Mouse (Mus musculus) thymus, postnatal 0 days (tissue): ENCODE results near the gene Faf1. TPM values are rescaled to one million over a fixed set of nuclear protein-coding genes. Genes with fewer than 3 reads are reported as not detected.

Source experiments
- DNase-seq: peaks from one replicate; pipeline ENCODE4 v3.0.0-alpha.2; 2015; ENCODE audit warnings: low spot score
- polyA plus RNA-seq: library from polyadenylated mRNA; unstranded; fragments of >200 nt; fragmentation: Nextera tagmentation; extraction: Ambion mirVana; gene quantifications from 2 replicates; pipeline ENCODE4 v1.2.1, GENCODE M21; 2015

Faf1 gene
- polyA plus RNA-seq, 1 experiment from 2014 or later: 28.2 TPM

- DNase-seq: no peak
Observed at GRCm38 (mm10) chr4:109769071-109769470, 92.7 kb downstream of the Faf1 start.

DNA sequence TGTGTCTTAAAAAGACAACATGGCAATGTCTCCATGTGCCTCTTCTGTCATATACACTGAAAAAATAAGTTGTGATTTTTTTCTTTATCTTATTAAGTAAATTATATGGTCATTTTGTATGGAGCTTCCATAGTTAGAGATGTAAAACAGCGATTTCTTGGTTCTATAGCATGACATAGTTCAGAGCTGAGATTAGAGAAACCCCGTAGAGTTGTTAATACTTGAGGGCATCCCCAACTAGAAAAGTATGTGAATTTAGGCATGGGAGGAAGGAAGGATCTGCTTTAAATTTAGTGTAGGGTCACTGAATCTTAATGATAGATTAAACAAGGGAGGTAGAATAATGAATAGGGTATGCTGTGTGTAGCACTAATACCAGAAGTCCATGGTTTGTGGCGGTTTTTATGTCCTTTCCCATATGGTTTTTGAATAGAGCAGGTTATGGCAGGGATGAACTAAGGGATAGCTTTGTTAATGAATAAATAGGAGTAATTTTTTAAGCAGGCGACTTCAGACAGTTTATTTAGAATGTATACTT is 106.3 kb downstream of the Faf1 start:
- DNase-seq: no peak

DNA sequence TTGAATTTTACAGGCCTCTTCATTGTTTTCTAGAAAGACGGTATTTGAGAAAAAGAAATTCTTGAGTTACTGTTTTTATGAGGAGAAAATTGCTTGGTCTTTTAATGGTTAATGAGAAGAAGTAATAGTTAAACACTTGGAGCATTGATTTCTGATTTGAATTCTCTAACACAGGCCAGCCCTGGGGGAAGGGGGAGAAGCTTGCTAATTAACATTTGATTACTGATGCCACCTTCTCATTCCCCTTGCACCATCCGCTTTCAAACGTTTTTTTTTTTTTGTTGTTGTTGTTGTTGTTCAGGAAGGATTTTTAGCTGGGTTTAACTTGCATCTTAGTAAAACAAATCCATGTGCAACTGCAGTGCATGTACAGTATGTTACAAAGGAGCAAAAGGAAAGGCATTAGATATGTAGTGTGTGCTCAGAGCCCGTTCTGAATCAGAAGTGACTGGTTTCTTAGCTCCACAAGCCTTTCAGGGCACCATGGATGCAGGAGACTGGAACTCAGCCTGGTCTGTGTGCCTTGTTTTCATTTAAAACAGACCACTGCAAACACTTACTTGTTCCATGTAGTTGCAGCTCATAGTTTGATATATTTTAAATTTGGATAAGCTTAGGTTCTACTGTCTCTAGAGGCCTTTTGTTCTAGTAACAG is 113.1 kb downstream of the Faf1 start:
- no peak for DNase-seq

DNA sequence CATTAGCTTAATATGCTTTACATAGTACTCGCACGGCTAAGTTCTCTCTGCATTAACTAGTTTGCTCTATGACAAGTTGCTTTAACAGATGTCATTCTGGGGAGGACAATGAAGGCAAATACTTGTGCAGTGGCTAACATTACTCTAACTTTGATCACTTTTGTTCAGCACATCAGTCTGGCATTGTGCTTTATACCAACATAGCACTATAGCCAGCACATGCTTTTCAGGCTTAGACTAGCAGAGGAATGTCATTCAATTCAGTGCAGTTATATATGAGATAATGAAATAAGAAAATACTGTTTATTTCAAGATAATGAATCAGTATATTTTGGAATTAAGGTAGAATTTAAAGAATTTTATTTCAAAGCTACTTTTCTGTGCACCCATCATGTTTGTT is 115.9 kb downstream of the Faf1 start:
- DNase-seq: no peak

DNA sequence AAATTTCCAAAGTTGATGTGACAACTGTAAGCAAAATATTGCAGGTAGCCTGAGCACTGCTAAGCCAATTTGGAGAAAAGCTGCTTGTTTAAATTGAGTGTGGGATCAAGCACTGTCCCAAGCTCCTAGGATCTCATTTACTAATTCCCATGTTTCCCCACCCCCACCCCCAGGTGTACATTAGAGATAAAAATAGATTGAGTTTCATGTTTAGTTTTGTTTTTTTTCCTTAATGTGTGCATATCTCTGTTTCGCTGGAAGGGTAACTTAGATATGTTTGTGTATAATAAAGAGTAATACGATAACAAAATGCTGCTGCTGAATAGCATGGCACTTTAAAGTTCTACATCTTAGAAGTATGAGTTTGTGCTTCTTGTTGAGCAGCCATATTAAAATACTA is 116.7 kb downstream of the Faf1 start:
- DNase-seq: no peak

- no peak for DNase-seq
Observed at GRCm38 (mm10) chr4:109797511-109798182, 121.3 kb downstream of the Faf1 start.

- no peak for DNase-seq
Observed at GRCm38 (mm10) chr4:109806408-109806807, 130.0 kb downstream of the Faf1 start.

DNA sequence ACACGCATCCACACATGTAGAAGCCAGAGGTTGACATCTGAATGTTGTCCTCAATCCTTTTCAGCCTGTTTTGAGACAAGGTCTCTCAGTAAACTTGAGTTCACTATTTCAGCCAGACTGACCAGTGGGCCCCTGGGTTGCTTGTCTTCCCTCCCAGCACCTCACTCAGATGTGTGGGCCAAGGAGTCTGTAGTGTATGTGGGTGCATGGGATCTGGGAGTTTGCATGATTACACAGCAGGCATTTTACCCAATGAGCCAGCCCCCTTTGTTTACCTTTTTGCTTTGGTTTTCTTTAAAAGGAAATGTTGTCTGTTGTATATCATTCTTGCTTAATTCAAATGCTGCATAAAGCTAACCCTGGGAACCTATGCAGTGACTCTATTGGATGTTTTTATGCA is 138.8 kb downstream of the Faf1 start:
- DNase-seq: no peak

DNA sequence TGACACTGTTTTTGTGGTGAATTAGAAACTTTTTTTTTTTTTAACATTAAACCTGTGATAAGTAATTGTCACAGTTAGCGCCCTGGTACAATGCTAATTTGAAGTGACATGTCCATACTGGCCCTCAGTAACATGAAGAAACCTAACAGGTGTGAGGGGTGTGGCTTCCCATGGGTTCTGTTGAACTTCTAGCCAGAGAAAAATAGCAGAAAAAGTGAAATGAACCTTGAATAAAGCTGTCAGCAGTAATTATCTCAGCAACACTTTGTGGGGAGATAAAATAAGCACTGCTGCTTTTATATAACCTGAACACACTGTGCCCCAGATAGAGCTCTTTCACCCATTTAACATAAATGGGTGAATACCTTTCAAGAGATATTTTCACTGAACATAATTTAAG is 139.2 kb downstream of the Faf1 start:
- no peak for DNase-seq

DNA sequence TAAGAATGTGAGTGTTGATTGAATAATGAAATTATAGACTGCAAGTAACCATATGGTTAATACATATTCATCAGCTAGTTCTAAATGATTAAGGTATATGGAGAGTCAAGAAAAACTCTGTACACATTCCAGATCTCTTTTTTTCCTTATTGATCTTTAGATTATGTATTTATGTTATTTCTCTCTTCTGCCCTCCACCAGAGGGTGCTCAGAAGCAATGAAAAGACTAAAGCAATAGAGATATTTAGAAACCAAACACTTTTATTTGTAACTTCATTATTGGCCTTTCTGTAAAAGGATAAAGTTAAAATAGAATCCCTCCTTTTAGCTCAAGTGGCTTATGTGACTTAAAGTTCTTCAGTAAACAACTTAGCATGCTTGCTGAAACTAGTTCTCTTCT is 143.1 kb downstream of the Faf1 start:
- no peak for DNase-seq

- DNase-seq: no peak
Observed at GRCm38 (mm10) chr4:109829800-109830199, 153.4 kb downstream of the Faf1 start.

DNA sequence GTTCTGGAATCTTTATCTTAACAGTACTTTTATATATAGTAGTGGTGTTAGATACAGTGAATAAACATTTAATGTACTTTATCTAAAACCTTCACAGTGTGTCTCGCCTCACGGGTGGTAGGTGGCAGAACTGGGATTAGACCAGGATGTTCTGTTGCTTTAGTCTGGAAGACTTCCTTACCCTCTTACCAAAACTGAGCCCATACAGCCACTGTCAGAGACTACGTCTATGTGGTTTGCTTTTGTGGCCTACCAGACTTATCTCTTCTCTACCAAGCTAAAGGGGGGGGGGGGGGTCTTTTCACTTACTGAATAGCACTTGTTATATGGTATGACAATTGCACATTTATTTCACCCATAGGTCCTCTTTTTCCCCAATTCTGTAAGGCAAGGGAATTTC is 181.5 kb downstream of the Faf1 start:
- DNase-seq: no peak

GRCm38 (mm10) chr4:109858571-109859392 is 182.4 kb downstream of the Faf1 start:
- no peak for DNase-seq

- no peak for DNase-seq
Observed at GRCm38 (mm10) chr4:109859401-109859800, 183.0 kb downstream of the Faf1 start.

DNA sequence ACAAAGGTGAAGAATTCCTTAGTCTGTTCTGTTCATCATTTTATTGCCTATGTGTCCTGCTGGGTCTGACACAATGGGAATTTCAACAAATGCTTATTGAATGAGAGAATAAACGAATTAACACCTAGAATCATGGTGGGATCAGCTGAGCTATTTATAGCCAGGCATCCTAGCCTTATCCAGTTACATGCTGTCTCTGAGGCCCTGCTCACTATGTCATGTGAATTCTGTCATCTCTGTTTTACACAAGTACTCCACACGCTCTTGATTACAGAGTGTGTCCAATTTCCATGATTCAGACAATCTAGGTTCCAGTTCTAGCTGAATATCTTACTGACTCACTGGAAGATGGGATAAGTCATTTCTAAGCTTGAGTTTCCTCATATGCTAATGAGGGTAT is 183.9 kb downstream of the Faf1 start:
- no peak for DNase-seq

DNA sequence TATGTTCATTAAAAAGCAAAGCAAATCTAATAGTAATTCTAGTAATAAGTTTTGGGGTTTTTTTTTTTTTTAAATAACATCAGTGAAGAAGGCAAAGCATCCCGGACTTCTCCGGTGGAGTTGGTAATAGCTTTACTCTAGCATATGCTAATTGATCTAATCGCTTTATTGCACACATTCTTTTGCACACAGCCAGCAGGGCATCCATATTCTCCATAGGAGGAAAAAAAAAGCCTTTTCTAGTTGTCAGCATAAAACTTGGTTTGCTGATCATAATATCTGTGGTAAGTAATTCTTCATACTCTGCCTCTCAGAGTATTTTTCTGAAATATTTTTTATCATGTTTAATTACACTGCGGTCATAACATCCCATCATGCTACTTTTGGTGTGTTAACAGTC is 185.9 kb downstream of the Faf1 start:
- no peak for DNase-seq

GRCm38 (mm10) chr4:109863021-109863420 is 186.6 kb downstream of the Faf1 start:
- DNase-seq: no peak

GRCm38 (mm10) chr4:109868897-109869484 is 192.6 kb downstream of the Faf1 start:
- DNase-seq: no peak

- no peak for DNase-seq
Observed at GRCm38 (mm10) chr4:109884333-109884732, 207.9 kb downstream of the Faf1 start.

GRCm38 (mm10) chr4:109887856-109888357 is 211.5 kb downstream of the Faf1 start:
- DNase-seq: no peak

- no peak for DNase-seq
Observed at GRCm38 (mm10) chr4:109897810-109898566, 221.6 kb downstream of the Faf1 start.
